Mouse (Mus musculus): ENCODE measurements around the gene 9230104L09Rik.

Gene 9230104L09Rik

GRCm38 (mm10) chr2:148856630-148857400 lies 8.0 kb downstream of the 9230104L09Rik start:
- DNase-seq (ENCODE audit: low read depth, low spot score): no peak

GRCm38 (mm10) chr2:148851116-148851906 lies 13.5 kb downstream of the 9230104L09Rik start:
- DNase-seq (ENCODE audit: low read depth, low spot score): peak; percentile 86

- DNase-seq (ENCODE audit: low read depth, low spot score): no peak
These were observed 25.6 kb downstream of the 9230104L09Rik start for GRCm38 (mm10) chr2:148839224-148839623.

- no peak for DNase-seq (ENCODE audit: low read depth, low spot score)
These were observed 26.6 kb downstream of the 9230104L09Rik start for GRCm38 (mm10) chr2:148838075-148838777.

- DNase-seq (ENCODE audit: low read depth, low spot score): no peak
These were observed 29.9 kb downstream of the 9230104L09Rik start, which contains the start of gene Cst9 for GRCm38 (mm10) chr2:148834912-148835311. TSS of gene Cst9 (plus strand) at chr2:148835147.

- peak; percentile 64 for DNase-seq (ENCODE audit: low read depth, low spot score)
These were observed 38.9 kb downstream of the 9230104L09Rik start for GRCm38 (mm10) chr2:148825986-148826385.

- no peak for DNase-seq (ENCODE audit: low read depth, low spot score)
These were observed 44.9 kb downstream of the 9230104L09Rik start, which contains the start of gene Cst13 for GRCm38 (mm10) chr2:148819909-148820308. TSS of gene Cst13 (plus strand) at chr2:148820081.

GRCm38 (mm10) chr2:148806696-148807095 lies 58.1 kb downstream of the 9230104L09Rik start:
- DNase-seq (ENCODE audit: low read depth, low spot score): no peak

- no peak for DNase-seq (ENCODE audit: low read depth, low spot score)
These were observed 63.3 kb downstream of the 9230104L09Rik start for GRCm38 (mm10) chr2:148801491-148801921.

GRCm38 (mm10) chr2:148798485-148798884 lies 66.4 kb downstream of the 9230104L09Rik start, which contains the start of gene Cst8:
TSS of gene Cst8 (plus strand) at chr2:148798785.
- no peak for DNase-seq (ENCODE audit: low read depth, low spot score)
